Mouse (Mus musculus): Measurements from ENCODE around the gene 7530416G11Rik. TPM values are rescaled to one million over a fixed set of nuclear protein-coding genes. Genes with fewer than 3 reads are reported as not detected.

7530416G11Rik gene
- polyA plus RNA-seq, 1 experiment from 2014 or later = not detected

GRCm38 (mm10) chr15:85524404-85524950 is 21.4 kb upstream of the 7530416G11Rik start:
- Histone ChIP-seq H3K4me1 (ENCODE audit: control insufficient read depth, insufficient read depth, low read length) (peaks cover 8% of the 10 kb centered on the region), H3K9ac (ENCODE audit: low read length) (no peak overlapping the region), H3K9me3 (replicated peaks; ENCODE audit: control insufficient read depth, low read length) (no peaks in the 10 kb centered on the region), H3K27me3 (ENCODE audit: control insufficient read depth, insufficient read depth, low read length) (peaks cover 19% of the 10 kb centered on the region), H3K36me3 (ENCODE audit: control insufficient read depth, insufficient read depth) (no peaks in the 10 kb centered on the region), H3K4me2 (ENCODE audit: low read depth, low read length) (no peak overlapping the region), H3K4me3 (ENCODE audit: low read length) (no peak overlapping the region), H3K27ac (ENCODE audit: low read length) (no peak overlapping the region)
- WGBS = 45% methylated on average over 12 of the region's 12 CpGs
- ATAC-seq (replicated peaks; ENCODE audit: extremely low read depth, insufficient read depth, low FRiP score) = no peak

GRCm38 (mm10) chr15:85523173-85523991 is 20.4 kb upstream of the 7530416G11Rik start:
- Histone ChIP-seq H3K9ac (ENCODE audit: low read length) (no peak overlapping the region), H3K27me3 (ENCODE audit: control insufficient read depth, insufficient read depth, low read length) (peaks cover 21% of the 10 kb centered on the region), H3K36me3 (ENCODE audit: control insufficient read depth, insufficient read depth) (no peaks in the 10 kb centered on the region), H3K4me1 (ENCODE audit: control insufficient read depth, insufficient read depth, low read length) (peaks cover 8% of the 10 kb centered on the region), H3K27ac (ENCODE audit: low read length) (no peak overlapping the region), H3K4me3 (ENCODE audit: low read length) (peak overlapping the region; percentile 7; the same call in 1 of the 2 replicates), H3K9me3 (replicated peaks; ENCODE audit: control insufficient read depth, low read length) (no peaks in the 10 kb centered on the region), H3K4me2 (ENCODE audit: low read depth, low read length) (peak overlapping the region; percentile 52)
- WGBS = 11% methylated on average over 14 of the region's 14 CpGs
- peak; percentile 65 for ATAC-seq (replicated peaks; ENCODE audit: extremely low read depth, insufficient read depth, low FRiP score)

- no peak overlapping the region for H3K4me3 ChIP-seq (ENCODE audit: low read length)
- H3K27me3 ChIP-seq (ENCODE audit: control insufficient read depth, insufficient read depth, low read length) = peaks cover 11% of the 10 kb centered on the region
- ATAC-seq (replicated peaks; ENCODE audit: extremely low read depth, insufficient read depth, low FRiP score) = no peak
- no peak overlapping the region for H3K4me2 ChIP-seq (ENCODE audit: low read depth, low read length)
- H3K9me3 ChIP-seq (replicated peaks; ENCODE audit: control insufficient read depth, low read length) = no peaks in the 10 kb centered on the region
- H3K27ac ChIP-seq (ENCODE audit: low read length) = no peak overlapping the region
- H3K4me1 ChIP-seq (ENCODE audit: control insufficient read depth, insufficient read depth, low read length) = peaks cover 8% of the 10 kb centered on the region
- no peaks in the 10 kb centered on the region for H3K36me3 ChIP-seq (ENCODE audit: control insufficient read depth, insufficient read depth)
- no peak overlapping the region for H3K9ac ChIP-seq (ENCODE audit: low read length)
- 54% methylated on average over 4 of the region's 4 CpGs for WGBS
Measured at GRCm38 (mm10) chr15:85519438-85519837, 16.4 kb upstream of the 7530416G11Rik start.

- H3K4me2 ChIP-seq (ENCODE audit: low read depth, low read length) = no peak overlapping the region
- H3K27ac ChIP-seq (ENCODE audit: low read length) = no peak overlapping the region
- H3K36me3 ChIP-seq (ENCODE audit: control insufficient read depth, insufficient read depth) = no peaks in the 10 kb centered on the region
- 74% methylated on average over 32 of the region's 32 CpGs for WGBS
- H3K4me1 ChIP-seq (ENCODE audit: control insufficient read depth, insufficient read depth, low read length) = no peaks in the 10 kb centered on the region
- ATAC-seq (replicated peaks; ENCODE audit: extremely low read depth, insufficient read depth, low FRiP score) = no peak
- no peaks in the 10 kb centered on the region for H3K9me3 ChIP-seq (replicated peaks; ENCODE audit: control insufficient read depth, low read length)
- no peak overlapping the region for H3K9ac ChIP-seq (ENCODE audit: low read length)
- H3K27me3 ChIP-seq (ENCODE audit: control insufficient read depth, insufficient read depth, low read length) = peaks cover 2% of the 10 kb centered on the region; the same call in 1 of the 2 replicates
- H3K4me3 ChIP-seq (ENCODE audit: low read length) = no peak overlapping the region
Measured at GRCm38 (mm10) chr15:85507370-85508014, 4.5 kb upstream of the 7530416G11Rik start.

GRCm38 (mm10) chr15:85506680-85507079 is 3.7 kb upstream of the 7530416G11Rik start:
- no peak for ATAC-seq (replicated peaks; ENCODE audit: extremely low read depth, insufficient read depth, low FRiP score)
- Histone ChIP-seq H3K27me3 (ENCODE audit: control insufficient read depth, insufficient read depth, low read length) (peaks cover 2% of the 10 kb centered on the region; the same call in 1 of the 2 replicates), H3K9ac (ENCODE audit: low read length) (no peak overlapping the region), H3K4me1 (ENCODE audit: control insufficient read depth, insufficient read depth, low read length) (no peaks in the 10 kb centered on the region), H3K4me2 (ENCODE audit: low read depth, low read length) (no peak overlapping the region), H3K36me3 (ENCODE audit: control insufficient read depth, insufficient read depth) (no peaks in the 10 kb centered on the region), H3K27ac (ENCODE audit: low read length) (no peak overlapping the region), H3K4me3 (ENCODE audit: low read length) (no peak overlapping the region), H3K9me3 (replicated peaks; ENCODE audit: control insufficient read depth, low read length) (no peaks in the 10 kb centered on the region)
- WGBS = 50% methylated on average over 1 of the region's 1 CpGs

GRCm38 (mm10) chr15:85505118-85505925 is 2.3 kb upstream of the 7530416G11Rik start:
- no peak; the same call in 1 of the 2 replicates for ATAC-seq (replicated peaks; ENCODE audit: extremely low read depth, insufficient read depth, low FRiP score)
- Histone ChIP-seq H3K27ac (ENCODE audit: low read length) (no peak overlapping the region), H3K9ac (ENCODE audit: low read length) (no peak overlapping the region), H3K27me3 (ENCODE audit: control insufficient read depth, insufficient read depth, low read length) (peaks cover 2% of the 10 kb centered on the region; the same call in 1 of the 2 replicates), H3K9me3 (replicated peaks; ENCODE audit: control insufficient read depth, low read length) (no peaks in the 10 kb centered on the region), H3K4me2 (ENCODE audit: low read depth, low read length) (0 out of 2 replicates have a peak overlapping the region, but pooled peaks have one; percentile 1), H3K4me3 (ENCODE audit: low read length) (no peak overlapping the region; the same call in 1 of the 2 replicates), H3K4me1 (ENCODE audit: control insufficient read depth, insufficient read depth, low read length) (no peaks in the 10 kb centered on the region), H3K36me3 (ENCODE audit: control insufficient read depth, insufficient read depth) (no peaks in the 10 kb centered on the region)
- 40% methylated on average over 14 of the region's 14 CpGs for WGBS

- Histone ChIP-seq H3K27me3 (ENCODE audit: control insufficient read depth, insufficient read depth, low read length) (peaks cover 17% of the 10 kb centered on the region), H3K4me1 (ENCODE audit: control insufficient read depth, insufficient read depth, low read length) (no peaks in the 10 kb centered on the region), H3K9ac (ENCODE audit: low read length) (no peak overlapping the region), H3K36me3 (ENCODE audit: control insufficient read depth, insufficient read depth) (no peaks in the 10 kb centered on the region), H3K9me3 (replicated peaks; ENCODE audit: control insufficient read depth, low read length) (no peaks in the 10 kb centered on the region), H3K4me2 (ENCODE audit: low read depth, low read length) (no peak overlapping the region), H3K27ac (ENCODE audit: low read length) (no peak overlapping the region), H3K4me3 (ENCODE audit: low read length) (no peak overlapping the region)
- ATAC-seq (replicated peaks; ENCODE audit: extremely low read depth, insufficient read depth, low FRiP score) = no peak
- 82% methylated on average over 10 of the region's 10 CpGs for WGBS
Measured at GRCm38 (mm10) chr15:85500267-85500666, 2.8 kb downstream of the 7530416G11Rik start.

GRCm38 (mm10) chr15:85497981-85498475 is 5.0 kb downstream of the 7530416G11Rik start:
- Histone ChIP-seq H3K27me3 (ENCODE audit: control insufficient read depth, insufficient read depth, low read length) (peaks cover 26% of the 10 kb centered on the region), H3K9me3 (replicated peaks; ENCODE audit: control insufficient read depth, low read length) (no peaks in the 10 kb centered on the region), H3K9ac (ENCODE audit: low read length) (no peak overlapping the region), H3K36me3 (ENCODE audit: control insufficient read depth, insufficient read depth) (no peaks in the 10 kb centered on the region), H3K4me2 (ENCODE audit: low read depth, low read length) (no peak overlapping the region), H3K4me1 (ENCODE audit: control insufficient read depth, insufficient read depth, low read length) (no peaks in the 10 kb centered on the region), H3K27ac (ENCODE audit: low read length) (no peak overlapping the region), H3K4me3 (ENCODE audit: low read length) (no peak overlapping the region)
- no peak for ATAC-seq (replicated peaks; ENCODE audit: extremely low read depth, insufficient read depth, low FRiP score)
- 66% methylated on average over 10 of the region's 10 CpGs for WGBS

Measured in heart, embryonic 16.5 days (tissue).